Mouse (Mus musculus): ENCODE measurements around the gene Nus1. TPM values are rescaled to one million over a fixed set of nuclear protein-coding genes. Genes with fewer than 3 reads are reported as not detected.

Gene Nus1
- total RNA-seq (2015; ENCODE audit: low replicate concordance): 5.6 and 10.0 TPM in 2 replicates
- total RNA-seq (2017; ENCODE audit: low replicate concordance): 7.2 and 10.0 TPM in 2 replicates

DNA sequence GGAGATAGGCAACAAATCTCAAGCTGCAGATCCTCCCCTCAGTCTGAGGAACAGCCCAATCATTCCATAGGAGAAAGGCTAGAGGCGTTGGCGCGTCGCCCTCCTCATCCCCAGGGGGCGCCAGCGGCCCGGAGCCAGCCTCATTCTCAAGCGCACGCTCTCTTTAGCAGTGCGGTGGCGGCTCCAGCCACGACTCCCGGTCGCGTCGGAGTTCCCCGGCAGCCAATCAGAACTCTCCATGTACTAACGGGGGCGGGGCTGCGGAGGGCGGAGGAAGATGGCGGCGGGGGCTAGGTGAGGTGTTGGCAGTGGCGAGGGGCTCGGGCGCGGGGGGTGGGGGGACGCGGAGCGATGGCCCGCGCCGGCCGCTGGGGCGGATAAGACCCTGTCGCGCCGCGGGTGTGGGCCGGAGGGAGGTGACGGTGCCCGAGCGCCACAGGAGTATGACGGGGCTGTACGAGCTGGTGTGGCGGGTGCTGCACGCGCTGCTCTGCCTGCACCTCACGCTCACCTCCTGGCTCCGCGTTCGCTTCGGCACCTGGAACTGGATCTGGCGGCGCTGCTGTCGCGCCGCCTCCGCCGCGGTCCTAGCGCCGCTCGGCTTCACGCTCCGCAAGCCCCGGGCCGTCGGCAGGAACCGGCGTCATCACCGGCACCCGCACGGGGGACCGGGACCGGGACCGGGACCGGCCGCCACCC lies at the start of gene Nus1:
Nus1 (plus strand) TSS at position 249 of the 699 bp plus-strand sequence.
- peak; percentile 100 for ATAC-seq (replicated peaks; ENCODE audit: low FRiP score, poor library complexity, severe bottlenecking)

DNA sequence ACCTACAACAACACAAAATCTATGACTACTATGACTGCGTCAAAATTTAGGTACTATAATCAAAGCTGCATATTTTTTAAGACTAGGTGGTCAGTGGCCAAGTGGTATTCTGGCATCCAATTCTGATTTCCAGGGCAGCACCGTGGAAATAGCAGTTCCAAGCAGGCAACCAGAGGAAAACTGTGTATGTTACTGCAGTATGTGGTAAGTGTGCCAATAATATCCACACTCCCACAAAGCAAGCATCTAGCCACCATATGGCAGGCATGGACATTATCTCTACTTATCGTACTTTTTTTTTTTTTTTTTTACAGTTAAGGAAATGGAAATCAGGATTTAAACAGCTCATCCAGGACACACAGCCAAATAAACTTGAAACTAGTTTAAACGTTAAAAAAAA lies 49.0 kb upstream of the Nus1 start:
- no peak for ATAC-seq (replicated peaks; ENCODE audit: low FRiP score, poor library complexity, severe bottlenecking)

DNA sequence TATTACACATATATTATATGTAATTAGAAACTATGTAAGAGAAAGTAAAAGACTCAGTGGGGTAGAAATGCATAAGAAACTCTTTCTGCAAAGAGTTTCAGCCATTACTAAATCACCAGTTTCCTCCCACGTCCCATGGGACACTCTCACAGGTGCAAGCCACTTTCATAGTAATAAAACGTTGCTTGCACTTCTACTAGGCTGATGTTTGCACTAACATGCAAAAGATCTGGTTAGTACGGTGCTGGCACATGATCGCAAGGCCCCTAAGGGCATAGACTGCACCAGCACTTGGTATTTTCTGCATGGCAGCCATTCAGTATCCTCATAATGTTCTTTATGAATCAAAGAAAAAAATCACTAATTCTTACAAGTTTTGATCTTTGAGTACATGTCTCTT lies 43.5 kb upstream of the Nus1 start:
- no peak for ATAC-seq (replicated peaks; ENCODE audit: low FRiP score, poor library complexity, severe bottlenecking)

DNA sequence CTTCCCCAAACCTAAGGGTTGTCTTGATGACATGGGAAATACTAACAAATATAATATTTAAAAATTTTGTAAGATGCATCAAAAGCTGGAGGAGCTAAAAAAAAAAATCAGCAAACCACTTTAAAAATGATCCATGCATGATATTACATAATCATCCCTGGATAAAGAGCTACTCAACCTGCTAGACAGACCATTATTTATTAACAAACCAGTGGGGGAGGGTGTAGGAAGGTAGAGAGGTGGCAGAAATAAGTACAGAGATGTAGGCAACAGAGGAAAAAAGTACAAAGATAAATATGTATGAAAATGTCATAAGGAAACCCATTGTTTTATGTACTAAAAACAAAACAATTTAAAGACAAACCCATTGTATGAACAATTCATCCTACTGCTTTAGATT lies 42.7 kb upstream of the Nus1 start:
- no peak for ATAC-seq (replicated peaks; ENCODE audit: low FRiP score, poor library complexity, severe bottlenecking)

DNA sequence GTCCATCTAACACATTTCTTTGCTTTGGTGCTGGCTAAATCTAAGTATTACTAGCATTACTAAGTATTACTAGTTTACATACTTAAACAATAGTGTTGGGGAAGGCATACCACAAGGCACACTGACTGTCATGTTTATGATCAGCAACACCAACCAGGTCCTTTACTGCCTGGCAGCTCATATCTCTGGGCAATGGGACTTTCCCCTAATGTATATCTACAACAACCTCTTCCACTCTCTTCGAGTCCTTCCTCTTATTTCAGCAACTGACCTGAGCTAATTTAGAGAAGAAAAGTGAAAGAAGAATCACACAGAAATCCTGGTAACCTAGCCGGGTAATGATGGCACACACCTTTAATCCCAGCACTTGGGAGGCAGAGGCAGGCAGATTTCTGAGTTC lies 40.9 kb upstream of the Nus1 start:
- no peak for ATAC-seq (replicated peaks; ENCODE audit: low FRiP score, poor library complexity, severe bottlenecking)

DNA sequence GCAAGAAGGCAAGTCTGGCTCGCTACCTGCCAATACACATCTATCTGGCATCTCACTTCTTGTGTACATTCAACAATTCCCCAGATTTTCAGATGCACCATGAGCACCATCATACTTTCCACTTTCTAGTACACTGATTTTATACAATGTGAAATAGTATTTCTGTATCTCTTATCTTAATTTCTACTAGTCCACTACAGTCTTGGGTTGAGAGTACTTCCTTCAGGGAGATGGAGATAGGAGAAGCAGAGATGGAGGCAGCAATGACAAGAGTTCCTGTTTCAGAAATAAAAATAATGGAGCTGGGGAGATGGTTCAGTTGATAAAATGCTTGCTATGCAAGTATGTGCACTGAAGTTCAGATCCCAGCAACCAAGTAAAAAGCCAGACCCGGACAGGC lies 39.5 kb upstream of the Nus1 start:
- ATAC-seq (replicated peaks; ENCODE audit: low FRiP score, poor library complexity, severe bottlenecking): no peak

DNA sequence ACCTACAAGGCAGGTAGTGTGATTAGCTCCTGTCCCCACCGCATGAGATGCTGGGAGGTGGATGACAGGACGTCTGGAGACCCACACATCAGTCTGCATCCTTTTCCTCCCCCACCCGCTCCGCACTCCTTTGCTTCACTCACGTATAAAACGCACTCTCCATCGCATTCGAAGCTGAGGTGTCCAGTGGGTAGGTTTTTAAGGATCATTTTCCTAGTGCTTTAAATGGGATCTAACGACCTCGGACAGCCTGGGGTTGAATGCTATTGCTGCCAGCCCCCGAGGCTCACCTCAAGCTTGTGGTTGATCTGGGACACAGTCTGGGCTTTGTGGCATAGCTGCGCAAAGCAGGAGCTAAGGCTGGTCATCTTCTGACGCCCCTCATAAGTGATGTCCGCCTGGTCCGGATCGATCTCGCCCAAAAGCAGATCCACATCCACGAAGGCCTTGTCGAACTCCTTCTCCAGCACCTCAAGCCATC lies 36.0 kb upstream of the Nus1 start:
- ATAC-seq (replicated peaks; ENCODE audit: low FRiP score, poor library complexity, severe bottlenecking): peak; percentile 26

DNA sequence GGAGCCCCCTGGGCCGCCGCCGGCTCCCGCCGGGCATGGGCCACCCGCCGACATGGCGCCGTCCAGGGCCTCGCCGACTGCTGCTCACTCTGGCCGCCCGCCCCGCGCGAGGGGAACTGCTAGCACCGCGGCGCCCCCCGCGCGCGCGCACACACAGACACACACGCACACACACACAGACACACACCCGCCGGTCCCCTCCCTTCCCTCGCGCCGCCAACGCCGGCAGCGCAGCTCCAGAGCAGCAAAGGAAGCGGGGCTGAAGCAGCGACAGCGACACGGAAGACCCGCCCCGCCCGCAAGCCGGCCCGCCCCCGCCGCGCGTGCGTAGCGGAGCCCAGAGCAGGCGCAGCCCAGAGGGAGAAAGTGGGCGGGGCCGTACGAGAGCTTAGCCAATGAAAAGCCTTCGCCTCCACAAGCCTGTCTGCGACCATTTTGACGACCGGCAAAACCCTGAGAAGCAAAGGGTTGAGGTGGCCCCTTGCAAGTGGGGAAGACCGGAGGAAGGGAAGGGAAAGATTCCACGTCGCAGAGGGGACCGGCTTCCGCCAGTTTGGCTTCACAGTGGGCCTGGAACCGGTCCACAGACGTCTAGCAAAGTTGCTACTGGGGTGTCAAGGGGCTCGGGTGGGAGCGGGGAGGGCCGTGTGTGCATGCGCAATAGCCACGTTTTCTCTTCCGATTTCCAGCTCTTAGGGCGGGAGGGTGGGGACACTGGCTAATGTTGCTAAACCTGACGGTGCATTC lies 35.3 kb upstream of the Nus1 start, which contains the start of gene Gopc:
Gopc (minus strand) TSS at position 280 of the 747 bp plus-strand sequence.
- peak; percentile 98 for ATAC-seq (replicated peaks; ENCODE audit: low FRiP score, poor library complexity, severe bottlenecking)

DNA sequence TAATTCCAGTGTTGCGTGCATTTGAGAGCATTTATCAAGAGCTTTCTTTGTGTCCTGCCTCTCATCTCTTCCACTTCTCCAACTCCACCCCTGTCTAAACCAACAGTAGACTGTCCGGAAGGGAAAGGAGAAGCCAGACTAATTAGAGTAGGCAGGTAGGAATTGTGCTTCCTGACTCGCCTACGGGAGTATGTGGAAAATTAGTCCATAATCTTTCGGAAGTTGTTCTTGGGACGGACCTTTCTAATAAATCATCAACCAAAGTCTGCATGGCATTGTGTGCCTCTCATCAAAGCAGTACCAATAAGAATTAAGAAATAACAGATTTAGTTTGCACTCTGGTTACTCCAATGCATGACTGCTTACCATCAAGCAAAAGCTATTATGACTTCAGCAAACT lies 34.3 kb upstream of the Nus1 start:
- ATAC-seq (replicated peaks; ENCODE audit: low FRiP score, poor library complexity, severe bottlenecking): no peak

DNA sequence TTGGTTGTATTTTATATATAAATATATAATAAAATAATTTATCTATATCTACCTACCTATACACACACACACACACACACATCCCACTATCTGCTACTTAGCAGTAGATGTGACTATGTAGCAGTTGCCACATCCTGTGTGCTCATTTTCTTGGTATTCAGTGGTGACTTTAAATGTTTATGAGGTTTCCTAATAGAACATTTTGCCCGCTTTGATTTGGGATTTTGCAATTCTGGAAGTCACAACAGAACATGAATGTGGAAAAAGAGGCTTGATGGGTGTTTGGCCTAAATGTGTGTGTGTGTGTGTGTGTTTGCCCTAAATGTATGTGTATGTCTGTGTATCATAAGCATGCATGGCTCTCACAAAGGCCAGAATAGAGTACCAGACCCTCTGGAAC lies 33.8 kb upstream of the Nus1 start:
- no peak for ATAC-seq (replicated peaks; ENCODE audit: low FRiP score, poor library complexity, severe bottlenecking)

DNA sequence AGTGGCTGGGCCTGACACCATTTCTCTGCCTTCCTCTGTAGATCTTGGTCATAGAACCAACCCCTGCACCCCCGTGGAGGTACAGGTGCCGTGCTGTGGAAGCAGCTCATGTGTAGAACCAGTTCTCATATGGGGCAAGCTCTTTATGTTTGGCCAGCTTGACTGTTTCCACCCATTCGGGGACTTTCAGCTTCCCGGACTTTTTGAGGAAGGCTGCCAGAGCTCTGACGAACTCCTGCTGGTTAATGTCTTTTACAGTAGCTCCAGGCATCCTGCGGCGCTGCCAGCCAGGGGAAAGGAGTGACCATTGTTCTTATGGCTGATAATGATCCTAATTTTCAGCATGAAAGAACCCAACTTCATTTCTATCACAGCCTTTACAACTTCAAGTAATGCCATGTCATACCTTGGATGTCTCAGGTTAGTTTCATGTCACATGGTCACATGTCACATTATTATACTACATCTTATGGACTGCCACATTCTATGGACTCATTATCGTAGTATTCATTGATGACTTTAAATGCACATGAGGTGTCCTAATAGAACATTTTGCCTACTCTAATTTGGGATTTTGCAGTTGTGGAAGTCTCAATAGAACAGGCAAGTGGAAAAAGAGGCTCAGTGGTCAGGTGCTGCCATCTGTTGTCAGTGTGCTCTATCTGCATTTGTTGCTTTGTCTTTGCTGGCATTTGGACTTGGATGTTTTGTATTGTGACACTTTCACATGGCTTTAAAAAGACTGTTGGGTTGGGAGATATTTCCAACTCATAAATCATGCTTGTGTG lies 32.3 kb upstream of the Nus1 start:
- no peak for ATAC-seq (replicated peaks; ENCODE audit: low FRiP score, poor library complexity, severe bottlenecking)

DNA sequence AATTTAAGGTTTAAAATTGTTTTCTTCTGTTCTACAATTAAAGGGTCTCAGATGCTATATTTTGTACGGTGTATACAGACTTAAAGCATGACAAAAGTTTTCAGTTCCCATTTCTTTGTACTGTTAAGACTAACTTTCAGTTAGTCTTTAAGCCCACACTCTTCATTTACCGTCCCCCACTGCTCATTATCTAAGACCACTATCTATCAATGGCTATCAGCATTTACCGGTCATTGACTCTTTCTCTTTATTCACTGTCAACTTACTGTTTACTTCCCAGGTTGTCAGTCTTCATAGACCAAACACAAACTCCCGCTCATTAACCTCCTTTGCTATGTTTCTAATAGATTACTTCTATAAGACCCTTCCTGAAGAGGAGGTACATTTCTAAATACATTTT lies 30.2 kb upstream of the Nus1 start:
- ATAC-seq (replicated peaks; ENCODE audit: low FRiP score, poor library complexity, severe bottlenecking): no peak

DNA sequence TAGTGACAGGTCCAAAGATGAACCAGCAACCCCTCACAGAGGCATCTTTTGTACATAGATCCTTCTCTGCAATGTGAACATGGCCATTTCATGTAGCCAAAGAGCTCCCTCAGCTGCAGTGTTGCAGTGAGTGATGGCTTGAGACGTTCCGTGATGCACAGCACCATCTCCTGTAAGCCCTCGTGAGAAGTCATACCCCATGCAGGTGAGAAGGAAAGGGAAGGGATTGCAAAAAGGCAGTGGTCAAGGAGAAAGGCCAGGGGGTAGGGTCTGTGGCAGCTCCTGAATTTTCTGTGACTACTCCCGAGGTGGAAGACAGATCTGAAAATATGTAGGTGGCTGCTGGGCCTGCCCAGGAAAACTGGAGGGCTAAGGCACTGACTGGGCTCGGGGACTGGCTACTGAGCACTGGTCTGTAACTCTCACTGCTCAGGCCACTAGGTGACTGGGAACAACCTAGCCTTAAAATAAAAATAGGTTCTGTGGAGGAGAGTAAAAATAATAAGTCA lies 28.4 kb upstream of the Nus1 start, which contains the start of gene Nepn:
Nepn (plus strand) TSS at position 51 of the 509 bp plus-strand sequence.
- ATAC-seq (replicated peaks; ENCODE audit: low FRiP score, poor library complexity, severe bottlenecking): no peak

DNA sequence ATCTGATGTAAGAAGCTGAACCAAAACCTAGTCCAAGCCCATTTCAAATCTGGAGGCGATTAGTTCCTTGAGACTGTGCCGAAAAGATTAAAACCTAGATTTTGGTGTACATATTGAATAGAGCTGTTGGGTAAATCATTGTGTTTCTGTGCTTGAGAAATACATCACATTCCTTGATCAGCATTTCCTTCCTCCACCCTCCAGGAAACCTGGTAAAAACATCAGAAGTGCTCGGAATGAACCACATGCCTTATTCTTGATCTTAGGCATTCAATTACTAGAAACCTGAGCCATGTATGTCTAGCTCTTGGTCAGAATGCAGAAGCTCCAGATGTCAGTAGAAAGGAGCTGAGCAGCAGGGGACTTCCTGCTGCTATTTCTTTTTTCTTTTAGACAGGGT lies 27.9 kb upstream of the Nus1 start:
- ATAC-seq (replicated peaks; ENCODE audit: low FRiP score, poor library complexity, severe bottlenecking): no peak

DNA sequence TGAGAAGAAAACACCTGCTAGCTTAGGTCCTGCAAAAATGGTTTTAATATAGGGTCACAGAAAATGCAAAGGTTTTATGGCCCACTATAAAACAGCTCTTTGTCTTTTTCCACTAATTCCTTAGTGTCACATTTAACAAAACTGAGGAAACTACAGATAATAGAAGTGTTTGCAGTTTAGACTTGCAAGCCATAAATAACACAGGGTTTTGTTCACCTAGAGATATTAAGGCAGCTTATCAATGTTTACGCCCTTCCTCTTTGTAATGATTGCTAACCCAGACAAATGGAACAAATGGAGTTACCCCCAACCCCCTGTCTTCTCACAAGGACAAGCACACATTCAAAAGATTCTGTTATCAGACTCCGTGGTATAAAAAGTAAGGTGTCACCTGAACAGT lies 26.1 kb upstream of the Nus1 start:
- no peak for ATAC-seq (replicated peaks; ENCODE audit: low FRiP score, poor library complexity, severe bottlenecking)

DNA sequence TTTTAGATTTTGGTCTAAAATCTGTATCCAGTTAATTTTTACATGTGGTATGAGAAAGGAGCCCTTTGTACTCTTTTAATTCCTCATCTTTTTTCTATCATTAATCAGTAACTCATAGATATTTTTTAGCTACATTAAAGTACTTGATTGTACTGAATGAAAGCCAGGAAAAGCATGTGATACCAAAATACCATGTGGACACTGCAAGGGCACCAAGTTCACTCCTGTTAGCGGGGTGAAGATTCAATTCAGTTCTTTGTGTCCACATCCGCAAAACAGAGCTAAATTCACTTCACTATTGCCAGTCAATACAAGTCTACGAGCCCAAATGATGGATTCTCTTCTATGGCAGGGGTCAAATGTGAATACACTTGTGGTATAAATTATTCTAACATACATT lies 20.7 kb upstream of the Nus1 start:
- no peak for ATAC-seq (replicated peaks; ENCODE audit: low FRiP score, poor library complexity, severe bottlenecking)

DNA sequence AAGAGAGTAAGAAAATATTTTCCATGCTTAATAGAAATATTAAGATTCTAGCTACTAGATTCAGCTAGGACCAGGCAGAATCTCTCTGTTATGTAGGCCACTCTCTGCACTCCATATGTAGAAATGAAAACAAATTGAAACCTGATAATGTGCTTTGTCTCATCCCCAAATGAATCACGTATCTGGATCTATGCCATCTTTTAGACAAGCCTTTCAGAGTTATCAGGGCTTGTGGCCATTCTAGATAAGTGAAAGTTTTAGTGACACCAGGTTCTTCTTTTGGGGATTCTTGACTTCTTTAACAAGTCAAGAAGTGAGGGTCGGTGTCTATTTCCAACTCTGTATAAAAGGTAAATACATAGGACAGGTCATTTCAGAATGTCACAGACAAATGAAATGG lies 18.6 kb upstream of the Nus1 start:
- ATAC-seq (replicated peaks; ENCODE audit: low FRiP score, poor library complexity, severe bottlenecking): no peak

DNA sequence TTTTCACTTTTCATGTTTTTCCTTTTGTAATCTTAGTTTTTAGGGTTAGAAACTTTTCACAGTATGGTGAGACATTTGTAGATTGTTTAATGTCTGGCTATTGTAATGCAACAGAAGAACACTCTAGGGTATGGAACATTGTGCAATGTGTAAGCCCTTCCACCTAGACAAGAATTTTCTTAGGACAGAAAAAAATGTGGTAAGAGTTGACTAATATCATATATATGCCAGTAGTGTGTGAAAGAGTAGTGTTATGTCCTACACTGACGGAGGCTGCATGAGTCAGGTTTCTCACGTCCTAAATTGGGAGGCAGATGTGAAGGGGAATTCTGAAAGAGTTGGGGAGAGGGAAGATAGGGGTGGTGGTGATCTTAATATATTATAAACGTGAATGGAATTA lies 17.6 kb upstream of the Nus1 start:
- ATAC-seq (replicated peaks; ENCODE audit: low FRiP score, poor library complexity, severe bottlenecking): no peak

DNA sequence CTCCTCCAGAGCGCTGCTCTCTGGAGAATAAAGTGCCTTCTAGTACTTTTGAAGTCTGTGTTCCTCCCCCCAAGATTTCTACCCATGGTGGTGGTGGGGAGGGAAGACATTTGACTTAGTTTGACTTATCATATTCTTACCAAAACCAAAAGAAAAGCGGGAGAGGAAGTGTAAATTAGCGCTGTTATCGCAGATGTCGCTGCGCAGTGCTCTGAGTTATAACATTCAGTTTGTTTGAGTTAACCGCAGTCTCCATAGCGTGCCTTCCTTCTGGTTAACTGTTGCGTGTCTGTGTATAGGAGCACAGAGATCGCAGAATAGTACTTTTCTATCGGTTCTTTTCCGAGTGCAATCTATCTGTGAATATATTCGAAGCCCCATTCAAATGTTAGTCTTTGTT lies 12.2 kb upstream of the Nus1 start:
- no peak for ATAC-seq (replicated peaks; ENCODE audit: low FRiP score, poor library complexity, severe bottlenecking)

DNA sequence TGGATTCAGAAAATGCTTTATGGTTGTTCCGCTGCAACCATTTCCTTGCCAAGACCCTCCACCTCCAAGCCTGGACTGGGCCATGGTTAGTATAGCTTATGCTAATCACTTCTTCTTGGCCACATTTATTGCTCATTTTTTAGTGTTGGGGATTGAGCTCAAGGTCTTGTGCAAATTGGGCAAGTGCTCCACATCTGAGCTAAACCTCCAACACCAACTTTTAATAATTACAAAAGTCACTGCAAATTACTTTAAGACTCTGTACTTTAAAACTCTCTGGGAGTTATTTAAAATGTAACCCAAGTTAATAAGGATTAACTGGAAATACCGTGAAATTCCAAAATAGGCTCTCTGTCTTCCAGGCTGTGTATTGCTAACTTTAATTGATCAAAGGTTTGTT lies 9.8 kb upstream of the Nus1 start:
- no peak for ATAC-seq (replicated peaks; ENCODE audit: low FRiP score, poor library complexity, severe bottlenecking)
